Mouse (Mus musculus) brain, embryonic 18.5 days (tissue): Measurements from ENCODE around the gene Gm11444.

Experiments used
- DNase-seq: peaks from one replicate; pipeline ENCODE4 v3.0.0-alpha.2; 2012; ENCODE audit warnings: low read depth, low spot score

Gm11444 gene

DNA sequence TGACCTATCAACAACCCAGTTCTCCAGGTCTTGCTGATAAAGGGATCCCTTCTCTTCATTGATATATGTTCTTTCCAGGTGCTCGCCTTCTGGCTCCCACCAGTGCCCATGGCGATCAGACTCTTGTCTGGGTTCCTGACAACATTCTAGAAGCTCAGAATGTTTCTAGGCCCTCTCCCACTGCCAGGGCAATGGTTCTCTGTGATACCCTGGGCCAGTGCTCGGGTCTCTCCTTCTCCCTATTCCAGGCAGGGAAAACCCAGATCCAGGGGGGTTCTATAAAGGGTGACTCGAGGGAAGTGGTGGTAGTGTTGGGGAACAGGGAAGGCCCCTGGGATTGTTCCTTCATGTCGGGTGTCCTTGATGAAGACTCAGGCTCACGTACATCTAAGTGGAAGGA lies at the start of gene Gm11444:
Gene Gm11444 (minus strand): TSS at position 101 of the 400 bp plus-strand sequence.
- no peak for DNase-seq

DNA sequence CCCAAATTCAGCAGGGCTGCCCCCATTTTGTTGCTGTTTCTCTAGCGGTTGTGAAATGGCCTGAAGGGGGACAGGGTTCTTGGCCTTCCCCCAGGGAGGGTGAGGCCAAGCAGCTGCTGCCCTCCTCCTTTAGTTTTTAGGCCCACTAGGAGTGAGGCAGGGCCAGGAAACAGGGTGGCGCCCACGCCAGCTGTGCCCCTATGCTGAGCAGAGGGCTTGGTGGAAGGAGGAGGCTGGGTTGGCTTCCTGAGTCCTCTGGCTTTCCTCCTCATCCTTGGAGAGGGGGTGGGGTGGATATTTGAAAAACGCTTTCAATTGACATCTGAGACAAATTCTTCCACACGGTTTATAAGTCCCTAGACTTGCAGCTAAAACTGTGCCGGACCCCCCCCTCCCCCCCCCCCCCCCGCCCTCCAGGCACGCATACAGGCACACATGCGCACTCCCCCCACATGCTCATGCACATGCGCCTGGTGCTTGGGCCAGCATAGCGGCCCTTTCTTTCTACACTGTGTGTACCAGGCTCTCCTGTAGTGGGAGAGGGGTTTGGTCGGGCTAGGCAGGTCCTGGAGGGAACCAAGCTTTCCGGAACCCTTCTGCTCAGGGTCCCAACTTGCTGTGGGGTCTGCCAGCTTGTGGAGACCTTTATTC lies 46.3 kb upstream of the Gm11444 start:
- DNase-seq = no peak

DNA sequence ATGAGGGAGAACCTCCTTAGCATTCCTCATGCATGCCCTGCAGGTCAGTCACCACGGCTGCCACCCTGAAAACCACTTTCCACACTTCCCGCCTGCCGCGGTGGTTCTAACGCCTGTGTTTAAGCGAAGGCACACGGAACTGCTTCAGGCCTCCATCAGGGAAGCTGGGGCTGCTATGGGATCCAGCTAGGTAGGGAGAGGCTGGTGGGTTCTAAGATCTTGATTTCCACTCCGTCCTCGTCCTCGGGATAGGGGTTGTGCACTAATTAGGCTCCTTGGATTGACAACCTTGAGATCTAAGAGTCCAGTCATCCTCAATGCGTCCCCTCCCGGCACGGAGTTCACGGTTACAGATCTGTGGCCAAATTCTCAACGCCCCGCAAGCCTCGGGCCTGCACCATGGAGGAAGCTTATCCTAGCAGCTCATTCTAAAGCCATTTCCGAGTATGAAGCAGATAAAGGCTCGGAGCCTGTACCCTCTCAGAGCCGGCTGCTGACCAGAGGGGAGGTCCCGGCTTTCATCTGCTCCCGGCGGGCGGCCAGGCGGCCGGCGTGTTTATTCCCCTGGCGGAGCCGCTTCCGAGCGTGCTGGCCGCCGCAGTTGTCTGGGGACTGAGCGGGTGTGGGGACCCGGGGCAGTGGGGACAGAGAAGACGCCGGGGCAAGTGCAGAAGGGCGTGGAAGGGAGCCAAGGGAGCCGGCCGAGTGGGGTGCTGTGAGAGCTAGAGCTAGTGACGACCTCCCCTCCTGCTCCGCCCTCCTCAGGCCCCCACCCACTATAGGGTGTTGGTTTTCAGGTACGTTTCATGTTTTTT lies 44.8 kb upstream of the Gm11444 start:
- no peak for DNase-seq

DNA sequence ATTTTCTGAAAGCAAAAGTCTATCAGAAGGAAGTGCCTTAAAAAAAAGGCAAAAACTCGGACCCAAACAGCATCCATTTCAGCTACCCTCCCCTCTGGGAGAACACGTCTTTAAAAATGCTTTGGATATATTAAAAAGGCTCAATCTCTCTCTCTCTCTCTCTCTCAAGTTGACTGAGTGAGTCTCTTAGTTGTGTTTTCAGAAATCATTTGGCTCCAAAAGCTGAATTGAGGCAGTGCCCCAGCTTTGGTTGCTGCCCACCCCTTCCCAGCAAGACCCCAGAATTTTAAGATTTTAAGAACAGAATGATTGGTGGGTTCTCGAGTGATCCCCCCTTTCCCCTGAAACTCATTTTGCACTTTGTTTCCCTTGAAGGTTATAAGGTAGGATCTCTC lies 44.0 kb upstream of the Gm11444 start:
- DNase-seq = no peak

DNA sequence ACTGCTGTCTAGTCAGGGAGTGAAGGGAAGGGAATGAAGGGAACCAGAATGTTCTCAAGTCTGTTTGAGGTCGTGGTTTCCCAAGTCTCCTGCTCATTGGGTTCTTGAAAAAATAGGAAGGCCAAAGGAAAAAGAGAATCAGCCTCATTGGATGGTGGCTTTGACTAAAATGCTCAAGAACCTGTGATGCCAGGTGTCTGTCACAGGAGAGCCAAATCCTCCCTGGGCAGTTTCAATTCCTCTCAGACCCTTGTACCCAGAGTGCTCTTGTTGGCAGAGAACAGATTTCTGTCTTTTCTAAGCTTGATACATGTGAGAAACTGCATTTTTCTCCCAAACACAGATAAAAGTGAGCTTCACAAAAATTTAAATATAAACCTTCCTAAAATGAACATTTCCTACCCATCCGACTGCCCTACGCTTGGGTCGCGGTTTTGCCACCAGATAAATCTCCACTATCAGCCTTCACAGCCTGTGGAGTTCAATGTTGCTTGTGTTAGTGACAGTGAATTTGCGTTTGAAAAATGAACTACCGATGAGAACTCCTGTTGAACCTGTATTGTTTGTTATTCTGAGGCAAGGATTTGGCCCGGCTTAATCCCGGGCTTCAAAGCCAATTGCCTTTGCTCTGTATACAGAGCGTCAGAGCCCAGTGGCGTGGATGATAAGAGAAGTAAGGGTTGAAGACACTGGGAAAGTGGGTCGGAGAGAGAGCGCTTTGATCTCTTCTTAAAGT lies 43.4 kb upstream of the Gm11444 start:
- DNase-seq = no peak

DNA sequence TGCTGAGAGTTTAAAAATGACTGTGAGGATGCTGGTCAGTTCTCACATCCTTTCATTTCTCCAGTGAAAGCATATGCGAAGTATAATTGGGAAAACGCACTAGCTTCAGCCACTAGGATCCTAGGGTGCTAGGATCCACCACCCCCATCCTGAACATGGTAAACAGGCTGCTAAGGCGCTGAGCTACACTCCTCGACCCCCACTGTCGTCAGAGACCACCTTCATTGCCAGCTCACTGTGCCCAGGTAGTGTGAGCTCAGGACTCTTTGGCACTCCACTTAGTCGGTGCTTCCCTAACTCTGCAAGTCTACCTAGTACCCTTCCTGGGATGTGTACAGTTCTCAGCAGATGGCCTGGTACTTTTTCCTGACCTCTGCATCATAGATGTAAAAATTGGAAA lies 42.6 kb upstream of the Gm11444 start:
- no peak for DNase-seq

DNA sequence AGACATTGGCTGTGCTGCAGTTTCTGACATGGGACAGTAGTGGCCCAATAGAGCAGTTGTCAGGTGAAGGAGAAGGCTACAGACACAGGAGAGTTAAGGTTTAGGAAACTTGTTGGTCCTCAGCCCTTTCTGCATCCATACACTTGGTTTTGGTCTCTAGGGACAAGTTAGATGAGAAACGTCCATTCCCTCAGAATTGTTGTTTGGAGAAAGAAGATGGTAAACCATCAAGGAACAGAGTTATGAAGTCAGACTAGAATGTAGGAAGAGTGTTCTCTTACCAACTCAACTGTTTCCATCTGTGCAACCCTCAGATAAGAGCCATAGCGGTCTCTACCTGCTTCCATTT lies 41.5 kb upstream of the Gm11444 start:
- DNase-seq = no peak

DNA sequence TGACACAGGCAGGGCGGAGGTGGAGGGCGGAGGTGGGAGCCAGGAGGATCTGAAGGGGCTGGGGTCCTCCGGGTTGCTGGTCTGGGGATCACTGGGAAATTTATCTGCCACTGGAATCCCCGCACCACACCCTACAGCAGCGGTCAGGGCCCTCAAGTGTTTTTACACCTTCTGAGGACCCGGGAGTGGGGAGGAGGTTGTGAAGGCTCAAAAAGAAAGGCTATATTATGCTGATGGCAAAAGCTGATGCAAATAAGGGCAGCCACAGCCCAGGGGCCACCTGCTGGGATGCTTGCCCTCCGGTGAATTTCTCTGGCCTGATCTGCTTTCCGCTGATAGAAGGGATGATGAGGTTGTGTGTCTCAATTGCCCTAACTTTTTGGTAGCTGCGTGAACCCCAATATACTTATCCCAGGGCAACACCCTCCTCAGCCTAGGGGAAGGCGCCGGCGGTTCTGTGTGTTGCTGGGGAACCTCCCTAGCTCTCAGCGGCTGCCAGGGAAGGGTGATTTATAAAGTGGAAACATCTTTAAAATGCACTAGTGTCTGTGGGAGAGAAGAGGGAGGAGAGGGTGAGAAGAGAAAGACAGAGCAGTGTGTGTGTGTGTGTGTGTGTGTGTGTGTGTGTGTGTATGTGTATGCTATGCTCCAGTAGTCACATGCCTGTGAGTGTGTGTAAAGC lies 41.0 kb upstream of the Gm11444 start:
- no peak for DNase-seq

DNA sequence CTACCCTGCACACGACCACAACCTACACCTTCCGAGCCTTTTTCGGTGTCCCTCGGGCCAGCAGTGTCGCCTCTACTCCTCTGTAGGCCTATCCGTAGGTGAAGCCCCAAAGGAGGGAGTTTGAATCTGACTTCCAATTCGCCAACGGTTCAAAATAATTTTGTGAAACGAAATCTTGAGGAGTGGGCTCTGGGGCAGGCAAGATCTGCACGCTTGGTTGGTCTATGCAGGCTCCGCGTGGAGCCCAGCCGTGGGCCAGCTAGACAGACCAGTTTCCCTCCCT lies 40.4 kb upstream of the Gm11444 start:
- no peak for DNase-seq

DNA sequence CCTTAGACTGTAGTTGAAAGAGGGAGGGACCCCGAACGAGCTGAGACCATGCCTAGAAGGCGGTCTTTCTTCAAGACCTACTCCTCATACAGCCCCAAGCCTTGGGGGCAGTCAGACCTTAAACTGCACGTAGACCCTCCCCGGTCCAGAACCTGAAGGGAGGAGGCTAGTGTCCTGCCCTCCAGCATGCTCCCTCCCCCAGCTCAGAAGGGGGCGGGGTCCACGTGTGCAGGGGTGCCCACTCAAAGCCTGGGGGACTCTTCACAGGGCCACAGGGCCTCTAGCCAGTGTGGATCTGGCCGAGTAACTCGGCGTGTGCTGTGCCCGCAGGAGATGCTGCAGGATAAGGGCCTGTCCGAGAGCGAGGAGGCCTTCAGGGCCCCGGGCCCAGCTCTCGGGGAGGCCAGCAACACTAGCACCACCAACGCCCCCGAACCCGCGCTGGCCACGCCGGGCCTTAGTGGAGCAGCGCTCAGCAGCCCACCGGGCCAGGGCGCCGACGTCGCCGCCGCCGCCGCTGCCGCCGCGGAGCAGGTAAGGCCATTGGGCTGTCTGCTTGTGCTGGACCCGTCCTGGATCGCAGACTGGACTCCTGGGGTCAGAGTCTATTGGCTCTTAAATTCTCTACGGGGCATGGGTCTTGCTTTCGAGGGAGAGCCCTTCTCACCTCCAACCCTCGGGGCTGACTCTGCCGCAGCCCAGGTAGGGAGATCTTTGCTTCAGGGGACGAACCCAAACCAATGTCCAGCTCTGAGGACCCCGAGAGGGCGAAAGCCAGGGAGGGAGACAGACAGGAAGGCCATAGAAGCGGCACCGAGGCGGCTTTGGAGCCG lies 39.8 kb upstream of the Gm11444 start:
- DNase-seq = no peak

DNA sequence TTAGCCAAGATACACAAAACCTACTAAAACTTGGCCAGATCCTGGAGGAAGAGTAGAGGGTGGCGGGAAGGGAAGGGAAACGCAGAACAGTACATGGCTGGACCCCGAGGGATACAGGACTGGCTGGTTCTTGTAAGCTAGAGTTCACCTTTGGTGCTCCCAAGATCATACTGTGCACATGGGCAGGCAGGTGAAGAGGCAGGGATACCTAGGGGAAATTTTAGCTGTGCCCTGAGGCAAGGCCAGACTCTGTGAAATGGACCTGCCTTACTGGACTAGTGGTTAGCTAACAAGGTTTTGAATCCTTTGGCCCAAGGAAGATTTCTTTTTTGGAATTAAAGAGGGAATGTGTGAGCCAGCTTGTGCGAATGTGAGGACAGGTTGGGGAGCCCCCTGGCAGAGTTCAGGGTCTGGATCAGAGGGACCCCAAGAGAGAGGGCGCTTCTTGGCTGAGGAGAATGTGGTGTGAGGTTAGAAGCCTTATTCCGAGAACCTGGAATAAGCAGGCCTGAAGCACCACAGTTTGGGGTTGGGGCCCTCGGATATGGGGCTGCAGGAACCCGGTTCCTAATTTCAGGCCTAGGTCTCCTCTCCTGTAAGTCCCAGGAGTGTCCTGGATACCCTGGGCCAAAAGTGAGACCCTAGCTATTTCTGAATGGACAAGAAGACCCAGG lies 39.1 kb upstream of the Gm11444 start:
- DNase-seq = no peak

DNA sequence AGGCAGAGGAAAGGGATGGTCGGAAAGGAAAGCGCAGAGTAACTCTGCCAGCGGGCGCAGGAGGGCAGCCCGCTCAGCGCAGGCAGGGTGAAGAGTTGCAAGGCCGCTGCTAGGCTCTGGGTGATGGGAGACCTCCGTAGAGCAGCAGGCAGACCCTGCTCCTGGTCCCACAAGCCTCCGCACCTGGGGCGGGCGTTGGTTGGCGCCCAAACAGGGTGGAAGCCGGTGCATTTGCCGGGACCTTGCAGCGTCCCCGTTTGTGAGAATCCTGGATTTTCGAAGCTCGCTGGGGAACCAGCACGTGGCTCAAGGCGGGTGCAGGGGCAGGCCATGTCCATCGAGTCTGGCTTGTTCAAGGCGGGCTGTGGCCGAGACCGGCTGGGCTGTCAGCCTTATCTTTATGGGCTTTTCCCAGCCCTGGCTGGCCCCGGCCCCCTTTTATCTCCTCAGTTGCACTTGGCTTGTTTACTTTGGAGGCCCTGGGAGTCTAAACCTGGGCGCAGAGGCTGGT lies 38.4 kb upstream of the Gm11444 start:
- DNase-seq = no peak

DNA sequence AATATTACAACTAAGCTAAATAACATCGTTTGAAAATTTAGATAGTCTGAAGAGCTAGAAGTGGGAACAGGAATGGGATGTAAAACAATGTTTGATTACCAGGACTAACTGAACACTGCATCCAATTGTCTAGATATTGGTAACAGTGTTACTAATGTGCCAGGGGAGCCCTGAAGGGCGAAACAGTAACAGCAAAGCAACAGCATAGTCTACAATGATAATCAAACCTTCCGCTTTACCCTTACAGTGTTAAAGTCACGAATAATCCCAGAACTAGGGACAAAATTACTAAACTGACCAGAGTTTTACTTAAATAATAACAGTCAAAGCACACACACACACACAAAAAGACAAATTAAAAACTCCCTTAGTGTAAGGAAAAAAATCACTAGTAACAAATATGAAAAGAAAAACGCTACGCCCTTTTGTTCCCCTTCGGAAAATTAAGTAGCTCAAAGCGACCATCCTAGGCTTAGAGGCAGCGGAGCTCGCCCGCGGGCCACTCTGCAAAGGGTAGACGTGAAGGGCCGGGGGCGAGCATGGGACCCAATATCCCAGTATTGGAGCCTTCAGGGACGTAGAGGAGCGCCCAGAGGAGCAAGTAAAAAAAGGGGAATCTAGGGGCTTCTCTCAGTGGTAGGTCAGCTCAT lies 37.8 kb upstream of the Gm11444 start:
- DNase-seq = no peak

DNA sequence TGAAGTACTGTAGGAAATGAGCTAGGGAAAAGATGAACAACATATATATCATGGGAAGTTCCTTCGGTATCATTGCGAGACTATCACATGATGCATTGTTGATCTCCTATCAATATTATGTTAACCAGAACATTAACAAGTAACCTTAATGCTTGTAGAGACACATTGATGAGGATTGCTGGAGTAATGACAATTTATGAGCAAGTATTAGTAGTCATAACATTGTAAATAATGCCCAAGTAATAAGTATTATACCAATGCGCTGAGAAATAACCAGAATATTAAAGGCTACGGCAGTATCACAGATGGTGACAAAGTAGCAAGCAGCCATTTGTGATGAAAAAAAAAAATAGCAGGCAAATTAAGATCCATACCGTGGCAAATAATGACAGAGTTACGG lies 37.1 kb upstream of the Gm11444 start:
- DNase-seq = no peak

DNA sequence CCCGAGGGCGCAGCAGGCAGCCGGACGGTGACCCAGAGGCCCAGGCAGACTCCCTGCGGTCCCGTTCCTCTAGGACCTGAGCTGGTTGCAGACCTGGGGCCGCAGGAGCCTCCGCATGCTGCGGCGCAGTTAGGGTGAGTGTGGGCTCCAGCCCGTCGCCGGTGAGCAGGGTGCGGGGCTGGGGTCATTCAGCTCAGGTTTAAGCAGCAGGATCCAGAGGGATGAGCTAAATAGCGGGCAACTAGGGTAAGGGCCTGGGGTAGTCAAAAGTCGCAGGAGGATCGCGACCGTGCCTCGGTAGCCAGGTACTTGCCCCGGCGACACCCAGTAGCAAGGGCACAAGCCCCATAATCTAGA lies 36.3 kb upstream of the Gm11444 start:
- DNase-seq = no peak

DNA sequence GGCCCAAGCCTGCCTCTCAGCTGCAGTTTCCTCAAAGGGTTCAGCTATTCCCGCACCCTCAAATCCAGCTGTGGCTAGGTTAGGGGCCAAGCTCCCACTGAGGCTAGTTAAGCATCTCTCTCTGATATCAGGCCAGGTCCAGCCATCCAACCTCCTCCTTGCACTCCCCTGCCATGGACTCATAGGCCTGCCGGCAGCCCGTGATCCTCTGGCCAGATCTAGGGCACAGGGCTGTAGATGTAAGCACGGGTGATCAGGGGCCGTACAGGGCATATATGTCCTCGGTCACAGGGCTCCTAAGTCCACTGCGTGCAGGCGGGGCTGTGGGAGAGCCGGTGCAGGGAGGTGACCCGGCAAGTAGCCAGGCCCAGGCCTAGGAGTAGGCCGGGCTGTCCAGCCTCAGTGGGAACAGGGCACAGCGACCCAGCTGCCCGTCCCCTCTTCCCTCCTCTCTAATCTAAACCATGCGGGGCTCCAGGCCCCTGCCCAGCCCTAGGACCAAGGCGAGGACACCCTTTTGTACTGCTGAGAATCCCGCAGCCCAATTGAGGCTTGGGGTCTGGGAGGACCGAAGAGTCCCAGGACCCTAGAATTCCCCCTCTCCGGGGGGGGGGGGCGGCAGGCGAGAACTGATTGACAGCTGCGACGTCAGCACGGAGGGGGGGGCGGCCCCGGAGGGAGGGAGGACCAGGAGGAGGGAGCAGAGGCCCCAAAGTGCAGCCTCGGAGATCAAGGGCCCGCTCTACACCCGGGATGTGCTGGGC lies 35.7 kb upstream of the Gm11444 start, which contains the start of gene Tbx4:
Gene Tbx4 (plus strand): TSS at position 758 of the 764 bp plus-strand sequence.
- DNase-seq = no peak

DNA sequence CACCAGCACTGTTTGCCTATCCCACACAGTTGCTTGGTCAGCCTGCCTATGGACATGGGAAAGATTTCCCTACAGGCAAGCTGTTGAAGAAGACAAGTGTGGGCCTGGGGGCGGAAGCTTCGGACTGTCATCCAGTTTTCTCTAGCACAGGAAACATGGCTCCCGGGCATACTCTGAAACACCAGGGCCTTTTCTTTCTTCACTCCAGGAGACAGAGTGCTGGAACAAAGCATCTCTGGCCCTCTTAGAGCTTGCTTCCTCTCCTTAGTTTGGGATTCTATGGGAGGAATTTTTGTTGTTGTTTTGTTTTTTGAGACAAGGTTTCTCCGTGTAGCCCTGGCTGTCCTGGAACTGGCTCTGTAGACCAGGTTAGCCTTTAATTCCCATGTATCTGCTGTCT lies 34.4 kb upstream of the Gm11444 start:
- DNase-seq = no peak

DNA sequence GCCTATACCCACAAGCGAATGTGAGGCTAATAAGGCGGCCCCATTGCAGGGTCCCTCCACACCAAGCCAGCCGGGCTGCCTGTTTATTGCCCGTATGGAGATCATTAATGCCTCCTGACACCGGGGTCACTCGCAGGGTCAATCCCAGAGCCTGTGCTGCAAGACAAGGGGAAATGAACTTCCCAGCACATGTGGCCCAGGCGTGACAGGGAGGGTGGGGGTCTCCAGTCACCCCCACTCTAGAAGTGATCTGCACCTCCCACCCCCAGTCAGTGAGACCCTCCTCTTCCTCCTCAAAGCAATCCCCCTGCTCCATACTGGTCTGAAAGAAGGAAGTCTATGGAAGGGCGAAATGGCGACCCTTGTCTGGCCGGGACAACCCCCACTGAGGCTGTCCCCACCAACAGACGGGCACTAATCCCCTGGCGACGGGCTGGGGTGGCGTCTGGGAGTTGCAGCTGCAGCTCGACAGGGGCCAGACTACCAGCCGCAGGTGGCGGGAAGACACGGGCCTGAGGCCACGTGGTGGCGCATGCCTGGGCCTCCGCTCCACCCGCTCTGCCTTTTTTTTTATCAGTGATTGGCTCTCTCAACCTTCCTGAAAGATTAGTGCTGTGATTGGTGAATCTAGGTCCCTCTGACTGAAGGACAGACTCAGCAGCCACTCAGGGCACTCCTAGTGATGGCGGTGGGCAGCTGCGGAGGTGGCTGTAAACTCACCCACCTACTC lies 26.1 kb upstream of the Gm11444 start:
- no peak for DNase-seq

DNA sequence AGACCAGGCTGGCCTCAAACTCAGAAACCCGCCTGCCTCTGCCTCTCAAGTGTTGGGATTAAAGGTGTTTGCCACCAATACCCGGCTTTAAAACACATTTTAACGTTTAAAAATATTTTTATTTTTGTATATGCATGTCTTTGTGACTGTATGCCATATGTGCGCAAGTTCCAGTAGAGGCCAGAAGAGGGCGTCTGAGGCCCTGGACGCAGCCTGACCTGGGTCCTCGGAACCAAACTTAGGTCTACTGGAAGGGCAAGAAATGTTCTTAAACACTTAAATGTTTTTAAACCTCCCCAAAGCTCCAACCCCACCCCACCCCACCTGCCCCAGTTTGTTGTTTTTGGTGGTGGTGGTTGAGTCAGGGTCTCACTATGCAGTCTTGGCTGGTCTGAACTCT lies 14.2 kb upstream of the Gm11444 start:
- no peak for DNase-seq
